8 mouse cellular contexts compared by ENCODE assay signal in the genomic region with DNA sequence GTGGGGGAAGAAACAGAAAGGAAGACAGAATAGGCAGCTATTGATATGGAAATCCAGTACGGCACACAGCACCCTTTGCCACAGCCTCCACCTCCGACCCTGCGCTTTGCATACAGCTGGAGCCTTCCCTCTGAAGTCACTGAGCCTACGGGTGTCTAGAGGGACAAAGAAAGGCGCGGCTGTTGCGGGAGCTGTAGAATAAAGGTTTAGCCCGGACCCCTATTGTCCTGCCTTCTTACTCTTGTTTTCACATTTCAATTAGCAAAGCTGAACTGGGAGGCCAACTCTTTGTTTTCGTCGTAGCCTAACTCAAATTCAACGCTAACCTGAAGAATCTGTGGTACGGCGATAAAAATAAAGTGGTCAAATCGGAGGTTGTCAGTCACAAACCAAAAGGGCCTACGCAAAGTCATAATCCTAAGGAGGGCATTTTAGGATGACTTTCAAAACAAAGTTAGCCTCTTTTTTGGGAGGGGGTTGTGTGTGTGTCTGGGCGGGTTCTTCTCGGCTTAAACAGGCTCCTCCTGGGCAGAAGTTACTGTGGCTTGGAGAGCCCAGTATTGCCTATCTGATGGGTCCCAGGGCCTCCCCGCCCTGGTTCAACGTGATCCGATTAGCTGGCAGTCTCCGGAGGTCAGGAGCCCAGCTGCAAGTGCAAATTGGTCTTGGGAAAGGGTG. TPM values are rescaled to one million over a fixed set of nuclear protein-coding genes. Genes with fewer than 3 reads are reported as not detected.
DNase-seq lines count a peak whose midpoint lies in the region; ATAC-seq and TF ChIP-seq lines count a peak whose summit lies in the region.

No protein-coding gene starts in this region.

- H3K4me1 ChIP-seq in ES-E14 (ENCODE audit: control insufficient read depth in 2 of 2, insufficient read depth in 2 of 2, low read length in 2 of 2, poor library complexity in 1 of 2): peaks cover 0 to 7% of the 10 kb centered on the region in 2 experiments; a peak in 2 of 4 replicates

- intact Hi-C loops in heart, postnatal 14 days (cut with DNase I): no loop called here

- in situ Hi-C loops in ES-E14 (cut with MboI; ENCODE audit: low sequenced_read_pairs in 2 of 2, unreplicated experiment in 2 of 2): loop anchor here in 1 of 2 experiments (10.0 kb wide), 1 partner anchor 245 kb away; no protein-coding TSS in a partner anchor

- H3K36me3 ChIP-seq in ES-E14 (ENCODE audit: control insufficient read depth, insufficient read depth, low read length, poor library complexity, severe bottlenecking): peaks cover 11% of the 10 kb centered on the region

- H3K27ac ChIP-seq in ES-E14 (ENCODE audit: insufficient read depth, low read depth, low read length, poor library complexity, severe bottlenecking): peak overlapping the region; percentile 100

- H3K9ac ChIP-seq in ES-E14 (ENCODE audit: insufficient read depth, low read depth, low read length, poor library complexity, severe bottlenecking): peak overlapping the region; percentile 73

- peak; percentile 67 for ATAC-seq in megakaryocyte progenitor cell, adult 5-6 weeks (replicated peaks; ENCODE audit: poor library complexity)
- ATAC-seq in CD4-positive, CD25-positive, alpha-beta regulatory T cell, adult 4 months: no peak

- no peaks in the 10 kb centered on the region for H3K9me3 ChIP-seq in ES-E14 (ENCODE audit: control insufficient read depth, insufficient read depth, low read depth, low read length)

- DNase-seq in ES-E14 (ENCODE audit: low read depth, low spot score): peak; percentile 91
- peak; percentile 87 for DNase-seq in embryo, embryonic 10 days (ENCODE audit: low spot score)
- peak; percentile 20 for DNase-seq in heart, postnatal 14 days
- DNase-seq in testis, postnatal 14 days (ENCODE audit: low spot score): peak; percentile 80
- no peak for DNase-seq in cerebellum, postnatal 36 days
- no peak for DNase-seq in cerebellum, adult 11 months

- peak overlapping the region; percentile 38 to 75 for H3K4me3 ChIP-seq in ES-E14 (ENCODE audit: insufficient read depth in 1 of 2, low read depth in 1 of 2, low read length in 2 of 2, poor library complexity in 1 of 2, severe bottlenecking in 1 of 2)

TF ChIP-seq in ES-E14, 5 proteins besides CTCF, POLR2A, EP300 and RAD21:
- TF ChIP-seq CHD2 (IDR thresholded peaks at IDR 0.05; ENCODE audit: low read depth, low read length) (no peak), ZNF384 (IDR thresholded peaks at IDR 0.05; ENCODE audit: low read depth, low read length) (no peak), MAFK (IDR thresholded peaks at IDR 0.05; ENCODE audit: insufficient read depth, low read depth, low read length) (no peak), HCFC1 (IDR thresholded peaks at IDR 0.05; ENCODE audit: borderline replicate concordance, insufficient read depth, low read length) (peak; percentile 28; the same call in 1 of the 2 replicates), ZC3H11A (IDR thresholded peaks at IDR 0.05; ENCODE audit: borderline replicate concordance, low read depth, low read length) (no peak)

RNA-seq across cellular contexts. Expression of a gene that starts 30.4 kb away (rescaled TPM):
- 75.8 and 104 TPM in 2 replicates for total RNA-seq in ES-E14 (2012; rRNA removed)
- 1 to 10 TPM; 4.4 to 4.6 TPM for total RNA-seq in heart, postnatal 14 days (2021)
- total RNA-seq in megakaryocyte progenitor cell, adult 5-6 weeks (2015): not detected in 2 replicates
- 0.14 TPM in 1 of 2 replicates, not detected in the other for total RNA-seq in megakaryocyte progenitor cell, adult 5-6 weeks (2017)
- polyA plus RNA-seq in CD4-positive, CD25-positive, alpha-beta regulatory T cell, adult 4 months (2017; shearing (Covaris generic)): under 1 TPM in 1 of 2 experiments, not detected in 1; 0.28 TPM

RNA-seq across cellular contexts. Expression of a gene that starts 39.6 kb away (rescaled TPM):
- total RNA-seq in ES-E14 (2012; rRNA removed): 20.1 and 22.8 TPM in 2 replicates
- total RNA-seq in heart, postnatal 14 days (2021): 100 to 1,000 TPM; 181 to 186 TPM
- 18.9 and 26.1 TPM in 2 replicates for total RNA-seq in megakaryocyte progenitor cell, adult 5-6 weeks (2015)
- 26.6 and 36.4 TPM in 2 replicates for total RNA-seq in megakaryocyte progenitor cell, adult 5-6 weeks (2017)
- polyA plus RNA-seq in CD4-positive, CD25-positive, alpha-beta regulatory T cell, adult 4 months (2017; shearing (Covaris generic)): 10 to 100 TPM; 13.5 to 15.9 TPM

Comparison
In these comparisons a context has a peak if more than half of its experiments do, and no peak if none do; other contexts are left out.
1. DNase-seq: peak in ES-E14 (single experiment), embryo, embryonic 10 days (single experiment), heart, postnatal 14 days (2 of 2) and testis, postnatal 14 days (single experiment); none in cerebellum, postnatal 36 days (0 of 2) and cerebellum, adult 11 months (single experiment).
2. RNA of a gene that starts 30.4 kb away (total RNA-seq): 75.8 to 104 TPM in ES-E14; 4.4 to 4.6 TPM in heart, postnatal 14 days and 0.14 TPM in megakaryocyte progenitor cell, adult 5-6 weeks; every median in the first group is over 10 times any median in the second.